Mouse (Mus musculus) spleen, postnatal 14 days (tissue): ENCODE measurements around the gene Tnfrsf19.

ENCODE experiments used
- DNase-seq, 2 experiments: peaks; one replicate each; pipeline ENCODE4 v3.0.0; 2021 to 2022; ENCODE audit warnings: low spot score in 2 of 2

Tnfrsf19 gene

GRCm38 (mm10) chr14:61046091-61046681 lies at the start of gene Tnfrsf19:
Tnfrsf19 (minus strand) TSS chr14:61046490.
- DNase-seq = peak; percentile 15 to 41

GRCm38 (mm10) chr14:61092073-61092472 lies 45.8 kb upstream of the Tnfrsf19 start:
- DNase-seq = no peak

- no peak for DNase-seq
Measured at GRCm38 (mm10) chr14:61090955-61091354, 44.7 kb upstream of the Tnfrsf19 start.

GRCm38 (mm10) chr14:61088187-61088586 lies 41.9 kb upstream of the Tnfrsf19 start:
- no peak for DNase-seq

- DNase-seq = no peak
Measured at GRCm38 (mm10) chr14:61085325-61085724, 39.0 kb upstream of the Tnfrsf19 start.

- no peak for DNase-seq
Measured at GRCm38 (mm10) chr14:61069555-61069954, 23.3 kb upstream of the Tnfrsf19 start.

GRCm38 (mm10) chr14:61061729-61062128 lies 15.4 kb upstream of the Tnfrsf19 start:
- DNase-seq = no peak

GRCm38 (mm10) chr14:61059316-61059945 lies 13.1 kb upstream of the Tnfrsf19 start:
- no peak for DNase-seq

GRCm38 (mm10) chr14:61056962-61057361 lies 10.7 kb upstream of the Tnfrsf19 start:
- no peak for DNase-seq

GRCm38 (mm10) chr14:61056445-61056844 lies 10.2 kb upstream of the Tnfrsf19 start:
- no peak for DNase-seq

- no peak for DNase-seq
Measured at GRCm38 (mm10) chr14:61055864-61056263, 9.6 kb upstream of the Tnfrsf19 start.

GRCm38 (mm10) chr14:61052163-61052562 lies 5.9 kb upstream of the Tnfrsf19 start:
- no peak for DNase-seq

GRCm38 (mm10) chr14:61045446-61046090 lies 722 bp downstream of the Tnfrsf19 start:
- DNase-seq = no peak

GRCm38 (mm10) chr14:61044316-61044715 lies 2.0 kb downstream of the Tnfrsf19 start:
- DNase-seq = no peak

- no peak for DNase-seq
Measured at GRCm38 (mm10) chr14:61043511-61044310, 2.6 kb downstream of the Tnfrsf19 start.

- DNase-seq = no peak
Measured at GRCm38 (mm10) chr14:61042291-61042690, 4.0 kb downstream of the Tnfrsf19 start.

GRCm38 (mm10) chr14:61040236-61040635 lies 6.1 kb downstream of the Tnfrsf19 start:
- no peak for DNase-seq

GRCm38 (mm10) chr14:61038082-61038472 lies 8.2 kb downstream of the Tnfrsf19 start:
- no peak for DNase-seq

- DNase-seq = peak in 1 of 2 experiments; percentile 12
Measured at GRCm38 (mm10) chr14:61037321-61038081, 8.8 kb downstream of the Tnfrsf19 start.

GRCm38 (mm10) chr14:61030366-61030765 lies 15.9 kb downstream of the Tnfrsf19 start:
- DNase-seq = no peak

- no peak for DNase-seq
Measured at GRCm38 (mm10) chr14:61024006-61024405, 22.3 kb downstream of the Tnfrsf19 start.

- no peak for DNase-seq
Measured at GRCm38 (mm10) chr14:61022383-61022782, 23.9 kb downstream of the Tnfrsf19 start.
